ENCODE assay signal across 29 mouse cellular contexts in genomic region chr1:105151466-105151846, GRCm38 (mm10).
A peak's percentile ranks its signal among the peaks of the same experiment; 100 is the strongest.
DNase-seq lines count a peak whose midpoint lies in the region; ATAC-seq and TF ChIP-seq lines count a peak whose summit lies in the region.
"Had no signal": no experiment of that assay in that cellular context is flagged by ENCODE, and none has a peak within 500 bp of the region (broad histone marks: within the 10 kb centered on the region; RNA-seq: fewer than 3 reads in every experiment).

No protein-coding gene starts in this region.

- no peak overlapping the region for H3K4me3 ChIP-seq in heart, postnatal 0 days (ENCODE audit: low read depth, low read length)
- H3K4me3 ChIP-seq in lung, postnatal 0 days (ENCODE audit: low read depth, low read length) = no peak overlapping the region
- no peak overlapping the region for H3K4me3 ChIP-seq in midbrain, embryonic 12.5 days
- no peak overlapping the region for H3K4me3 ChIP-seq in midbrain, postnatal 0 days (ENCODE audit: low read depth, low read length)
- H3K4me3 ChIP-seq: embryonic facial prominence, embryonic 13.5 days; forebrain, embryonic 10.5 days; forebrain, embryonic 15.5 days; heart, embryonic 13.5 days; myocyte; neural tube, embryonic 12.5 days had no signal

- H3K4me2 ChIP-seq in heart, postnatal 0 days (ENCODE audit: low read depth, low read length) = no peak overlapping the region
- H3K4me2 ChIP-seq in lung, postnatal 0 days (replicated peaks; ENCODE audit: low read depth, low read length) = no peak overlapping the region
- H3K4me2 ChIP-seq in midbrain, embryonic 12.5 days (replicated peaks) = no peak overlapping the region
- no peak overlapping the region for H3K4me2 ChIP-seq in midbrain, postnatal 0 days (ENCODE audit: low read depth, low read length, poor library complexity, severe bottlenecking)
- H3K4me2 ChIP-seq: embryonic facial prominence, embryonic 13.5 days; forebrain, embryonic 15.5 days; heart, embryonic 13.5 days; lung, embryonic 14.5 days; neural tube, embryonic 12.5 days had no signal

- H3K4me1 ChIP-seq in heart, postnatal 0 days (ENCODE audit: control insufficient read depth, insufficient read depth) = no peaks in the 10 kb centered on the region
- no peaks in the 10 kb centered on the region for H3K4me1 ChIP-seq in lung, postnatal 0 days (ENCODE audit: insufficient read depth, low read depth, low read length)
- no peaks in the 10 kb centered on the region for H3K4me1 ChIP-seq in midbrain, embryonic 12.5 days
- no peaks in the 10 kb centered on the region for H3K4me1 ChIP-seq in midbrain, postnatal 0 days (ENCODE audit: insufficient read depth, low read length)
- H3K4me1 ChIP-seq: embryonic facial prominence, embryonic 13.5 days; forebrain, embryonic 15.5 days; heart, embryonic 13.5 days; neural tube, embryonic 12.5 days had no signal

- TF ChIP-seq EP300 in heart, postnatal 0 days (IDR thresholded peaks at IDR 0.05; ENCODE audit: low read depth) = no peak
- no peak for TF ChIP-seq EP300 in lung, postnatal 0 days (IDR thresholded peaks at IDR 0.05)

- no peak; the same call in 1 of the 2 replicates for ATAC-seq in heart, postnatal 0 days (ENCODE audit: insufficient read depth, low read depth)
- peak; percentile 65 for ATAC-seq in lung, postnatal 0 days
- peak; percentile 52; the same call in 1 of the 2 replicates for ATAC-seq in midbrain, embryonic 12.5 days (ENCODE audit: low FRiP score, low read depth)
- no peak for ATAC-seq in midbrain, postnatal 0 days (ENCODE audit: low FRiP score)
- ATAC-seq: forebrain, embryonic 15.5 days; intestine, embryonic 16.5 days; Patski had no signal

- intact Hi-C loops in heart, postnatal 10 days (cut with DNase I) = loop anchor here (2.0 kb wide), 1 partner anchor 47 kb away; no protein-coding TSS in a partner anchor

- H3K9ac ChIP-seq in heart, postnatal 0 days (replicated peaks; ENCODE audit: low read depth, low read length) = no peak overlapping the region
- no peak overlapping the region for H3K9ac ChIP-seq in lung, postnatal 0 days (replicated peaks; ENCODE audit: low read depth)
- no peak overlapping the region for H3K9ac ChIP-seq in midbrain, embryonic 12.5 days (replicated peaks)
- no peak overlapping the region for H3K9ac ChIP-seq in midbrain, postnatal 0 days (replicated peaks; ENCODE audit: low read length, poor library complexity, severe bottlenecking)
- H3K9ac ChIP-seq: embryonic facial prominence, embryonic 13.5 days; forebrain, embryonic 15.5 days; heart, embryonic 13.5 days; liver, embryonic 14.5 days; lung, embryonic 14.5 days; neural tube, embryonic 12.5 days had no signal

- H3K27me3 ChIP-seq in heart, postnatal 0 days (ENCODE audit: control insufficient read depth, insufficient read depth, low read length) = no peaks in the 10 kb centered on the region
- no peaks in the 10 kb centered on the region for H3K27me3 ChIP-seq in lung, postnatal 0 days (replicated peaks; ENCODE audit: insufficient read depth, low read length)
- H3K27me3 ChIP-seq in midbrain, embryonic 12.5 days = no peaks in the 10 kb centered on the region
- H3K27me3 ChIP-seq in midbrain, postnatal 0 days (ENCODE audit: insufficient read depth, low read length) = no peaks in the 10 kb centered on the region
- H3K27me3 ChIP-seq: embryonic facial prominence, embryonic 13.5 days; forebrain, embryonic 15.5 days; heart, embryonic 13.5 days; neural tube, embryonic 12.5 days; Patski had no signal

- peak overlapping the region; percentile 31; the same call in 1 of the 2 replicates for H3K27ac ChIP-seq in heart, postnatal 0 days (ENCODE audit: low read depth)
- H3K27ac ChIP-seq in lung, postnatal 0 days (ENCODE audit: low read length) = no peak overlapping the region
- H3K27ac ChIP-seq in midbrain, embryonic 12.5 days (replicated peaks) = no peak overlapping the region; the same call in 1 of the 2 replicates
- no peak overlapping the region for H3K27ac ChIP-seq in midbrain, postnatal 0 days (ENCODE audit: low read depth, low read length)
- H3K27ac ChIP-seq: embryonic facial prominence, embryonic 13.5 days; forebrain, embryonic 10.5 days; forebrain, embryonic 15.5 days; heart, embryonic 13.5 days; liver, embryonic 14.5 days; neural tube, embryonic 12.5 days had no signal

- H3K36me3 ChIP-seq in heart, postnatal 0 days (replicated peaks; ENCODE audit: control insufficient read depth, insufficient read depth, low read length) = no peaks in the 10 kb centered on the region
- no peaks in the 10 kb centered on the region for H3K36me3 ChIP-seq in lung, postnatal 0 days (ENCODE audit: insufficient read depth, low read length)
- no peaks in the 10 kb centered on the region for H3K36me3 ChIP-seq in midbrain, embryonic 12.5 days
- H3K36me3 ChIP-seq in midbrain, postnatal 0 days (ENCODE audit: insufficient read depth, low read length) = no peaks in the 10 kb centered on the region
- H3K36me3 ChIP-seq: embryonic facial prominence, embryonic 13.5 days; forebrain, embryonic 10.5 days; forebrain, embryonic 15.5 days; heart, embryonic 13.5 days; neural tube, embryonic 12.5 days had no signal

- DNase-seq in heart, postnatal 0 days (ENCODE audit: low spot score) = no peak
- no peak for DNase-seq in heart, postnatal 10 days
- DNase-seq in lung, postnatal 0 days (ENCODE audit: low spot score) = no peak
- DNase-seq in lung, postnatal 14 days = no peak
- DNase-seq in midbrain, postnatal 0 days (ENCODE audit: low spot score) = no peak
- DNase-seq in urinary bladder, postnatal 10 days (ENCODE audit: low spot score) = no peak
- DNase-seq: adrenal gland, postnatal 14 days; cerebellum, postnatal 10 days; gastrocnemius, postnatal 25 days; heart, adult 18-20 months; heart, postnatal 36 days; kidney, adult 9 months; kidney, postnatal 14 days; layer of hippocampus, adult 9-11 months; liver; right cerebral cortex, adult 18-20 months; spleen, adult 18-20 months; thymus, postnatal 14 days had no signal

- H3K9me3 ChIP-seq in heart, postnatal 0 days (replicated peaks; ENCODE audit: control insufficient read depth, low read length) = no peaks in the 10 kb centered on the region
- no peaks in the 10 kb centered on the region for H3K9me3 ChIP-seq in lung, postnatal 0 days (ENCODE audit: low read length)
- H3K9me3 ChIP-seq in midbrain, embryonic 12.5 days = no peaks in the 10 kb centered on the region
- no peaks in the 10 kb centered on the region for H3K9me3 ChIP-seq in midbrain, postnatal 0 days (ENCODE audit: low read length)
- H3K9me3 ChIP-seq: embryonic facial prominence, embryonic 13.5 days; forebrain, embryonic 10.5 days; forebrain, embryonic 15.5 days; heart, embryonic 13.5 days; neural tube, embryonic 12.5 days had no signal

- TF ChIP-seq CTCF in heart, postnatal 0 days (IDR thresholded peaks at IDR 0.05; ENCODE audit: low read depth) = no peak
- no peak for TF ChIP-seq CTCF in lung, postnatal 0 days (IDR thresholded peaks at IDR 0.05)
- no peak for TF ChIP-seq CTCF in midbrain, postnatal 0 days (IDR thresholded peaks at IDR 0.05)

- 52% methylated on average over 1 of the region's 1 CpGs for WGBS in heart, postnatal 0 days
- WGBS in lung, postnatal 0 days = 73% methylated on average over 1 of the region's 1 CpGs
- 28% methylated on average over 1 of the region's 1 CpGs for WGBS in midbrain, embryonic 12.5 days
- 22% methylated on average over 1 of the region's 1 CpGs for WGBS in midbrain, postnatal 0 days

Comparison
In these comparisons a context has a peak if more than half of its experiments do, and no peak if none do; other contexts are left out.
1. ATAC-seq: peak in lung, postnatal 0 days (single experiment) and midbrain, embryonic 12.5 days (single experiment); none in heart, postnatal 0 days (single experiment) and midbrain, postnatal 0 days (single experiment).